Mouse (Mus musculus): ENCODE measurements around the gene Grid1. TPM values are rescaled to one million over a fixed set of nuclear protein-coding genes. Genes with fewer than 3 reads are reported as not detected.

Gene Grid1
- total and polyA plus RNA-seq, 2 experiments = 0.46 to 0.55 TPM

DNA sequence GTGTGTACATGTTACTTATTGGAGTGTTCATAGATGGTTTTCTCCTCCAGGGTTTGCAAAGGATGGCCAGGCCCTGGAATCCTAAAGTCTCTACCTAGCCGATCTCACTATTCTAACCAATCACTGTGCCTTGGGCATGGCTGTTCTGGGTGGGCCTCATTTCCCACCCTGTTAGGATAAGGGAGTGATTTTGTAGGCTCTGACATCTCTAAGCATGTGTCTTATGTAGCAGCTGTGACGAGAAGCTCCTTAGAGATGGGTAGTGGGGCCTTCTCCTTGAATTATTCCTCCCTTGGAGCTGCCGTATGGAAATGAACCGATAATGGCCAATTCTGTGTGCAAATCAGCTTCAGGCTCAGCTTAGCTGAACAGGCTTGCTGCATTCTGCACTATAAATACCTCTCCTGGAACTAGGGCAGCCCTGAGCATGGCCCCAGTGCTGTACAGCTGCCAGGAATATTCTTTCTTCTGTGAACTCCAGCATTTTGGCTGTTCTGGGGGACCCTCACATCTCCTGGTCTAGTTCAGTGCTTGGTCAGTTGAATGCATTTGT is 143.8 kb downstream of the Grid1 start:
- Histone ChIP-seq H3K4me1 (ENCODE audit: control insufficient read depth, insufficient read depth, low read length) (no peaks in the 10 kb centered on the region), H3K27me3 (ENCODE audit: control insufficient read depth, insufficient read depth, low read length) (no peaks in the 10 kb centered on the region), H3K79me2 (ENCODE audit: control insufficient read depth, insufficient read depth, low read length) (no peaks in the 10 kb centered on the region), H3K27ac (replicated peaks; ENCODE audit: insufficient read depth, low read depth, low read length) (no peak overlapping the region), H3K36me3 (ENCODE audit: control insufficient read depth, insufficient read depth, low read length) (no peaks in the 10 kb centered on the region), H3K9ac (ENCODE audit: low read depth, low read length) (no peak overlapping the region), H3K4me3 (ENCODE audit: insufficient read depth, low read depth, low read length) (no peak overlapping the region)
- 90% methylated on average over 4 of the region's 4 CpGs for WGBS
- DNase-seq (ENCODE audit: extremely low read depth, low read depth, low spot score) = no peak
- TF ChIP-seq POLR2A (IDR thresholded peaks at IDR 0.05; ENCODE audit: extremely low read depth, insufficient read depth, low read length) (no peak), CTCF (IDR thresholded peaks at IDR 0.05; ENCODE audit: low read depth, low read length) (no peak)

- no peaks in the 10 kb centered on the region for H3K36me3 ChIP-seq (ENCODE audit: control insufficient read depth, insufficient read depth, low read length)
- H3K27ac ChIP-seq (replicated peaks; ENCODE audit: insufficient read depth, low read depth, low read length) = no peak overlapping the region
- WGBS = 56% methylated on average over 6 of the region's 6 CpGs
- H3K9ac ChIP-seq (ENCODE audit: low read depth, low read length) = no peak overlapping the region
- H3K4me3 ChIP-seq (ENCODE audit: insufficient read depth, low read depth, low read length) = no peak overlapping the region
- H3K79me2 ChIP-seq (ENCODE audit: control insufficient read depth, insufficient read depth, low read length) = no peaks in the 10 kb centered on the region
- no peaks in the 10 kb centered on the region for H3K27me3 ChIP-seq (ENCODE audit: control insufficient read depth, insufficient read depth, low read length)
- H3K4me1 ChIP-seq (ENCODE audit: control insufficient read depth, insufficient read depth, low read length) = no peaks in the 10 kb centered on the region
- TF ChIP-seq CTCF (IDR thresholded peaks at IDR 0.05; ENCODE audit: low read depth, low read length) (no peak), POLR2A (IDR thresholded peaks at IDR 0.05; ENCODE audit: extremely low read depth, insufficient read depth, low read length) (no peak)
- no peak for DNase-seq (ENCODE audit: extremely low read depth, low read depth, low spot score)
These were observed 149.4 kb downstream of the Grid1 start for GRCm38 (mm10) chr14:34969102-34969819.

DNA sequence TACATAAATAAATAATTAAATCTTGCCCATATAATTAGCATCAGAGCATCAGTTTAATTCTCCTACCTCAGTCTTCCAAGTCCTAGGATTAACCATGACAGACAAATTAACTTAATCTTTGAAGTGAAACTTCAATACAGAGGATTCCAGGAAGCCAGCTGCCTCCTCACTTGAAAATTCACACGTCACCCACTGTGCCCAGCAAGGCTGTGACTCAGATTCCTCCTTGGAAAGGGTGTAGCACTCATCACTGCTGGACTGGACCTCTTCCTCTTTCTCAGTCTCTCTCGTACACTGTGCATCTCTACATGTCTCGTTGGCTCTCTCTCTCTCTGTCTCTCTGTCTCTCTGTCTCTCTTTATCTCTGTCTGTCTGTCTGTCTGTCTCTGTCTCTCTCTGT is 153.0 kb downstream of the Grid1 start:
- Histone ChIP-seq H3K9ac (ENCODE audit: low read depth, low read length) (no peak overlapping the region), H3K36me3 (ENCODE audit: control insufficient read depth, insufficient read depth, low read length) (no peaks in the 10 kb centered on the region), H3K4me1 (ENCODE audit: control insufficient read depth, insufficient read depth, low read length) (no peaks in the 10 kb centered on the region), H3K4me3 (ENCODE audit: insufficient read depth, low read depth, low read length) (no peak overlapping the region), H3K27me3 (ENCODE audit: control insufficient read depth, insufficient read depth, low read length) (no peaks in the 10 kb centered on the region), H3K27ac (replicated peaks; ENCODE audit: insufficient read depth, low read depth, low read length) (no peak overlapping the region), H3K79me2 (ENCODE audit: control insufficient read depth, insufficient read depth, low read length) (no peaks in the 10 kb centered on the region)
- DNase-seq (ENCODE audit: extremely low read depth, low read depth, low spot score) = no peak
- TF ChIP-seq CTCF (IDR thresholded peaks at IDR 0.05; ENCODE audit: low read depth, low read length) (no peak), POLR2A (IDR thresholded peaks at IDR 0.05; ENCODE audit: extremely low read depth, insufficient read depth, low read length) (no peak)
- WGBS = 75% methylated on average over 3 of the region's 3 CpGs

- H3K4me1 ChIP-seq (ENCODE audit: control insufficient read depth, insufficient read depth, low read length) = no peaks in the 10 kb centered on the region
- no peak overlapping the region for H3K4me3 ChIP-seq (ENCODE audit: insufficient read depth, low read depth, low read length)
- no peak overlapping the region for H3K9ac ChIP-seq (ENCODE audit: low read depth, low read length)
- TF ChIP-seq POLR2A (IDR thresholded peaks at IDR 0.05; ENCODE audit: extremely low read depth, insufficient read depth, low read length) (no peak), CTCF (IDR thresholded peaks at IDR 0.05; ENCODE audit: low read depth, low read length) (no peak)
- no peaks in the 10 kb centered on the region for H3K79me2 ChIP-seq (ENCODE audit: control insufficient read depth, insufficient read depth, low read length)
- no peaks in the 10 kb centered on the region for H3K27me3 ChIP-seq (ENCODE audit: control insufficient read depth, insufficient read depth, low read length)
- no peak for DNase-seq (ENCODE audit: extremely low read depth, low read depth, low spot score)
- WGBS = 56% methylated on average over 2 of the region's 2 CpGs
- no peak overlapping the region for H3K27ac ChIP-seq (replicated peaks; ENCODE audit: insufficient read depth, low read depth, low read length)
- H3K36me3 ChIP-seq (ENCODE audit: control insufficient read depth, insufficient read depth, low read length) = no peaks in the 10 kb centered on the region
These were observed 160.8 kb downstream of the Grid1 start for GRCm38 (mm10) chr14:34980756-34981155.

DNA sequence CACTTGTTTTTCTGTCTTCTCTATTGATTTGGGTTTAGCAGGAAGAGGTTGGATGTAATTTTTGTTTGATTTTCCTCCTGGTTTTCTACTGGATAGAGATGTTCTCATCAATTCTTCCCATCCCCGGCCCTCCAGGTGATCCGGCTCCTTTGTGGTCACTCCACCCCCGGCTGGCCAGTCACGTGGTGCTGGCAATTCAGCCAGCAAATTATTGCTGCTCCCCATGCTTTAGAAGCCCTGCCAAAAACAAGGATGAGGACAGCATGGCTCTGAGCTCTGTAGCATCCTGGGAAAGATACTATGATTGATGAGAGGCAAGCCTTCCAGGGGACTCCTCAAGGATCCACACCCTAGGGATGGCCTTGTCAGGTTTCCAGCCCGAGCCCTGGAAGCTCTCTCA is 169.2 kb downstream of the Grid1 start:
- WGBS = 78% methylated on average over 5 of the region's 5 CpGs
- TF ChIP-seq POLR2A (IDR thresholded peaks at IDR 0.05; ENCODE audit: extremely low read depth, insufficient read depth, low read length) (no peak), CTCF (IDR thresholded peaks at IDR 0.05; ENCODE audit: low read depth, low read length) (no peak)
- H3K36me3 ChIP-seq (ENCODE audit: control insufficient read depth, insufficient read depth, low read length) = no peaks in the 10 kb centered on the region
- H3K27ac ChIP-seq (replicated peaks; ENCODE audit: insufficient read depth, low read depth, low read length) = no peak overlapping the region
- no peak overlapping the region for H3K4me3 ChIP-seq (ENCODE audit: insufficient read depth, low read depth, low read length)
- DNase-seq (ENCODE audit: extremely low read depth, low read depth, low spot score) = no peak
- no peaks in the 10 kb centered on the region for H3K79me2 ChIP-seq (ENCODE audit: control insufficient read depth, insufficient read depth, low read length)
- H3K9ac ChIP-seq (ENCODE audit: low read depth, low read length) = no peak overlapping the region
- H3K4me1 ChIP-seq (ENCODE audit: control insufficient read depth, insufficient read depth, low read length) = no peaks in the 10 kb centered on the region
- no peaks in the 10 kb centered on the region for H3K27me3 ChIP-seq (ENCODE audit: control insufficient read depth, insufficient read depth, low read length)

GRCm38 (mm10) chr14:35006736-35007135 is 186.8 kb downstream of the Grid1 start:
- DNase-seq (ENCODE audit: extremely low read depth, low read depth, low spot score) = no peak
- 90% methylated on average over 7 of the region's 7 CpGs for whole genome bisulfite sequencing
- H3K27ac ChIP-seq (replicated peaks; ENCODE audit: insufficient read depth, low read depth, low read length) = no peak overlapping the region
- no peaks in the 10 kb centered on the region for H3K79me2 ChIP-seq (ENCODE audit: control insufficient read depth, insufficient read depth, low read length)
- no peaks in the 10 kb centered on the region for H3K4me1 ChIP-seq (ENCODE audit: control insufficient read depth, insufficient read depth, low read length)
- no peak overlapping the region for H3K4me3 ChIP-seq (ENCODE audit: insufficient read depth, low read depth, low read length)
- H3K9ac ChIP-seq (ENCODE audit: low read depth, low read length) = no peak overlapping the region
- no peaks in the 10 kb centered on the region for H3K27me3 ChIP-seq (ENCODE audit: control insufficient read depth, insufficient read depth, low read length)
- no peak for TF ChIP-seq POLR2A (IDR thresholded peaks at IDR 0.05; ENCODE audit: extremely low read depth, insufficient read depth, low read length)
- TF ChIP-seq CTCF (IDR thresholded peaks at IDR 0.05; ENCODE audit: low read depth, low read length) = no peak
- H3K36me3 ChIP-seq (ENCODE audit: control insufficient read depth, insufficient read depth, low read length) = no peaks in the 10 kb centered on the region
